Mouse (Mus musculus) hindbrain, postnatal 0 days (tissue): ENCODE results near the gene Inka1. TPM values are rescaled to one million over a fixed set of nuclear protein-coding genes. Genes with fewer than 3 reads are reported as not detected.

Source experiments
- ATAC-seq: fragments of 200-750 bp; cut with Nextera tagmentation; 2 replicates; pipeline ENCODE4 v1.8.0; 2017; ENCODE audit warnings: mild to moderate bottlenecking, moderate TSS enrichment, moderate library complexity
- DNase-seq: peaks from one replicate; pipeline ENCODE4 v3.0.0-alpha.2; 2015; ENCODE audit warnings: low spot score
- H3K27ac ChIP-seq: fragments of 300-500 bp; sonication (generic); 2 replicates; pipeline ENCODE4 v1.5.1; 2014; ENCODE audit warnings: mild to moderate bottlenecking
- H3K27me3 ChIP-seq: fragments of 300-500 bp; sonication (generic); 2 replicates; pipeline ENCODE4 v1.6.1; 2014; ENCODE audit warnings: low read length, mixed read lengths; ENCODE audit not compliant: insufficient read depth
- H3K36me3 ChIP-seq: fragments of 300-500 bp; sonication (generic); 2 replicates; pipeline ENCODE4 v1.6.1; 2014; ENCODE audit warnings: low read length, mixed read lengths; ENCODE audit not compliant: insufficient read depth
- H3K4me1 ChIP-seq: fragments of 300-500 bp; sonication (generic); 2 replicates; pipeline ENCODE4 v1.6.1; 2014; ENCODE audit warnings: antibody characterized with exemption, low read length, mixed read lengths; ENCODE audit not compliant: insufficient read depth
- H3K4me2 ChIP-seq: fragments of 300-500 bp; sonication (generic); 2 replicates; pipeline ENCODE4 v1.6.1; 2014; ENCODE audit warnings: low read depth, mild to moderate bottlenecking, low read length, moderate library complexity, mixed read lengths
- H3K4me3 ChIP-seq: fragments of 300-500 bp; sonication (generic); 2 replicates; pipeline ENCODE4 v1.5.1; 2014; ENCODE audit warnings: low read length
- H3K9ac ChIP-seq: fragments of 300-500 bp; sonication (generic); replicated peaks from 2 replicates; pipeline ENCODE4 v1.6.1; 2014; ENCODE audit warnings: mild to moderate bottlenecking, low read length, moderate library complexity, mixed read lengths
- H3K9me3 ChIP-seq: fragments of 300-500 bp; sonication (generic); 2 replicates; pipeline ENCODE4 v1.6.1; 2016; ENCODE audit warnings: low read length, mixed read lengths
- CTCF ChIP-seq: IDR thresholded peaks from 2 replicates; pipeline ENCODE4 v1.5.1; 2016; ENCODE audit warnings: antibody characterized with exemption, control low read depth, low read depth
- WGBS: fragments of 180-500 bp; shearing (Covaris S2); extraction: QIAGEN DNeasy Blood & Tissue Kit; methylation state at CpG from one replicate; pipeline ENCODE4 v1.1.7; 2014; 5-methylcytosine and 5-hydroxymethylcytosine counted together
- polyA plus RNA-seq: library from polyadenylated mRNA; unstranded; fragments of >200 nt; fragmentation: Nextera tagmentation; extraction: Ambion mirVana; gene quantifications from 2 replicates; pipeline ENCODE4 v1.2.1, GENCODE M21; 2015
- total RNA-seq: library from RNA; depleted of rRNA; stranded (reverse); fragments of >200 nt; gene quantifications from 2 replicates; pipeline ENCODE4 v1.2.3, GENCODE M21; 2014

Inka1 gene
- total and polyA plus RNA-seq, 2 experiments from 2014 or later = 7.3 to 18.0 TPM

DNA sequence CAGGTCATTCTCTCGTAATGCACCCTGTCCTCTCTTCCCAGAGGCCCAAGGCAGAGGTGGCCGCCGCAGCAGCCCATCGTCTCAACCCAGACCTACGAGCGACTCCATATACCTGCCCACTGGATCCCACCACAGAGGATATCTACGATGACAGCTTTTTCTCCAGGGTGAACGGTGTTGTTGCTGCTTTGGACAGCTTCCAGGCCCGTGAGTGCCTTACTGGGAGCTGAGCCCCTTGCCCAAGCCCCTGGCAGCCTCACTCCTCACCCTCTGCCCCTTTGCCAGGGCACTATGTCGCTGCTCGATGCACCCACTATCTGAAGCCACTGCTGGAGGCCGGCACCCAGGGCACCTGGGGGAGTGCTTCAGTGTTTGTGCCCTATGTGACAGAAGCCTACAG is 6.9 kb downstream of the Inka1 start:
- H3K4me3 ChIP-seq = no peak overlapping the region
- no peak overlapping the region for H3K9ac ChIP-seq
- peaks cover 10% of the 10 kb centered on the region; the same call in 1 of the 2 replicates for H3K4me1 ChIP-seq
- no peak overlapping the region for H3K4me2 ChIP-seq
- H3K36me3 ChIP-seq = no peaks in the 10 kb centered on the region
- no peak for DNase-seq
- H3K27ac ChIP-seq = no peak overlapping the region
- no peaks in the 10 kb centered on the region for H3K27me3 ChIP-seq
- no peaks in the 10 kb centered on the region for H3K9me3 ChIP-seq
- 86% methylated on average over 12 of the region's 12 CpGs for WGBS
- ATAC-seq = no peak
- TF ChIP-seq CTCF = no peak

DNA sequence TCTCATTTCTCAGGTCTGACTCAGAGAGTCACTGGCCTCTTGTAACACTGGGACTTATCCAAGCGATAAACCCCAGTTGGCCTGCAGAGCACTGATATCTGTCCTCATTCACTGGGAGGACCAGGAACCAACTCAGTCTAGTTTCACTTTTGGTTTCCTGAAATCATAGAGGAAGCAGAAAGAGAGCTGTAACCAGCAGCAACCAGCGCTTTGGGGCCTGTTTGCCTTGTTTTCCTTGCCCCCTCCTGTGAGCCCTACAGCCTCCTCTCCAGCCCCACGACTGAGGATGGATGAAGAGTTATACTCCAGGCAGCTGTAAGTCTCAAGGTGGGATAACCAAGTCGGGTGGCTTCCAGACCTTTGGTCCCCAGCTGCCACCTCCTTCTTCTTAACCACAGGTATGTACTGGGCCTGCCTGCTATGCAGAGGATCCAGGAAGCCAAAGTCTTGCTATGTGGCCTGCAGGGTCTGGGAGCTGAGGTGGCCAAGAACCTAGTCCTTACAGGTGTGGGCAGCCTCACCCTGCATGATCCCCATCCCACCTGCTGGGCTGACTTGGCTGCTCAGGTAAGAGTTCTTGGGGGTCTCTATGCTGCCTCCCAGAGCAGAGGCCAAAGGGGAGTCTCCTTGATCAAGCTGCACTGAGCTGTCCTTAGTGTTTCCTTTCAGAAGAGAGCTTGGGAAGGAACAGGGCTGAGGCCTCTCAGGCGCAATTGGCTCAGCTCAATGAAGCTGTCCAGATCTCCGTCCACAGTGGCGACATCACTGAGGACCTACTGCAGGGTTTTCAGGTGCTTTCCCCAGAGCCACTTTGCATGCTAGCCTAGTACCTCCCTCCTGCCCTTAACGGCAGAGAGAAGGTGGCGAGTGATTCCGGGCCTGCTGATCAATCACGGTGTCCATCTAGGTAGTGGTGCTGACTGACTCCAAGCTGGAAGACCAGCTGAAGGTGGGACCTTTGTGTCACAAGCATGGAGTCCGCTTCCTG is 10.0 kb downstream of the Inka1 start, which contains the start of gene Uba7:
Gene Uba7 (plus strand): TSS at position 107 of the 988 bp plus-strand sequence.
- H3K27me3 ChIP-seq = no peaks in the 10 kb centered on the region
- 0 out of 2 replicates have a peak within 1 kb of the TSS, but pooled peaks have one; percentile 18 for H3K4me2 ChIP-seq
- no peak within 1 kb of the TSS for H3K27ac ChIP-seq
- ATAC-seq (no peak), DNase-seq (no peak)
- TF ChIP-seq CTCF = no peak
- no peaks in the 10 kb centered on the region for H3K9me3 ChIP-seq
- no peak within 1 kb of the TSS for H3K4me3 ChIP-seq
- WGBS = 77% methylated on average over 12 of the region's 12 CpGs
- no peaks in the 10 kb centered on the region for H3K4me1 ChIP-seq
- H3K9ac ChIP-seq = no peak within 1 kb of the TSS
- no peaks in the 10 kb centered on the region for H3K36me3 ChIP-seq

DNA sequence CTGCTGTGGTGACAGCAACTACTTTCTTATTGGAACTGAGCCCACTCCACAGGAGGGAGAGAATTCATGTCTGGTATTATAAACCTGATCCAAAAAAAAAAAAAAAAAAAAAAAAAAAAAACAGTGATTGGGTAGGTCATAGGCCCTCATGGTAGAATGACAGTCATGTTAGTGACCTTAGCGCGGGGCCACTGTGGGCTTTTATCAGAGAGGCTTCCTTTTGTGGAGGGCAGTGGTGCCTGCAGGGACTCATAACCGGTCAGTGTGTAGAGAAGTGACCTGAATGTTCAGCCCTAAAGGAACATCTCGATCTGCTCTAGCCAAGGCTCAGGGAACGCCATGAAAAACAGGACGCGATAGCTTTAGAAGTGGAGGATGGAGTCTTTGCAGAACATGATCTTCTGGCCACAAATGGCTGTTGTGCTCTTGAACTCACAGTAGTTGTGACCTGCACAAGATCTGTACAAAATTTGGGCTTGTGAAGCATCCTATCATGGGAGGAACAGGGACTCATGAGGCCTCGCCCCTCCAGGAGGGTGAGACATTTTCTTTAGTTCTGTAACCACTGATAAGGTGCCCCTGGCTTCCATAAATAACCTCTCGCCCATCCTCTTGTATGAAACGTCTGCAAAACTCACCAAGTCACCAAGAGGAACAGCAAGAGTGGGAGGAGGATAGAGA is 11.0 kb downstream of the Inka1 start:
- TF ChIP-seq CTCF = no peak
- H3K4me1 ChIP-seq = no peaks in the 10 kb centered on the region
- H3K4me3 ChIP-seq = no peak overlapping the region
- ATAC-seq (no peak), DNase-seq (no peak)
- no peak overlapping the region for H3K9ac ChIP-seq
- H3K36me3 ChIP-seq = no peaks in the 10 kb centered on the region
- H3K27ac ChIP-seq = no peak overlapping the region
- H3K4me2 ChIP-seq = no peak overlapping the region
- no peaks in the 10 kb centered on the region for H3K9me3 ChIP-seq
- no peaks in the 10 kb centered on the region for H3K27me3 ChIP-seq
- WGBS = 83% methylated on average over 10 of the region's 10 CpGs

DNA sequence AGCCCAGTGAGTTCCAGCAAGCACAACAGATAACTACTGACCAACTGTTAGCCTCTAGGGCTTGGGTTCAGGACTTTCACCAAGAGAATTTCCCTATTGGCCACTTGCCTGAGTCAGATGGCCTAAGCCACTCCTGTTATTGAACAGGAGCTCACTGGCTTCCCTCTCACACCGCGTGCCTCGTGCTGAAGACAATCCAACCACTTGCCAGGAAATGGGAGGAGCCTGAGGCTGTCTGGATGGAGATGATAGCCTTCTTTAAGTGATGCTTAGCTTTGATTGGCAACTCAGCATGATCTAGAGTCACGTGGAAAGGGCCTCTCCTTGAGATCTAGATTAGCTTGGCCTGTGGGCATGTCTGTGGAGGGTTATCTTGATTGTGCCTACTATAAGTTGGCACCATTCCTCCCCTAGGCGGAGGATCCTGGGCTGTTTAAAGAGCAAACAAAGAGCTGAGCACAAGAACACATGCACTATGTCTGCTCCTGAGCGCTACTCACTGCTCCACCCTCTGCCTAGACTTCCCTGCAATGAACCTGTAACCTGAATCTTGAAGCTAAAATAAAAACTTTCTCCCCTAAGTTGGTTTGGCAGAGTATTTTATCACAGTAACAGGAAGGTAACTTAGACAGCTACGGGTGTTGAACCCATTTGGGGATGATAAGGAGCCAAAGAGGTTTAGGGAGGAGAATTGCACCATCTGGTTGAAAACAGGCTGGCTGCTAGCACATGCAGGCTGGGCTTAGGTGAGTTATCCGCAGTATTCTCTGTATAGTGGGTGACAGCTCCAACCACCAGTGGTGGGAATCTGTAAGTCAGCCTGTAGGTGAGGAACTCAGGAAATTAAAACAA is 13.8 kb downstream of the Inka1 start:
- H3K27ac ChIP-seq = no peak overlapping the region
- no peak for DNase-seq
- 81% methylated on average over 8 of the region's 8 CpGs for WGBS
- H3K9me3 ChIP-seq = no peaks in the 10 kb centered on the region
- no peak overlapping the region for H3K4me3 ChIP-seq
- H3K4me2 ChIP-seq = no peak overlapping the region
- ATAC-seq = no peak
- no peaks in the 10 kb centered on the region for H3K36me3 ChIP-seq
- no peaks in the 10 kb centered on the region for H3K27me3 ChIP-seq
- H3K9ac ChIP-seq = no peak overlapping the region
- TF ChIP-seq CTCF = no peak
- no peaks in the 10 kb centered on the region for H3K4me1 ChIP-seq

DNA sequence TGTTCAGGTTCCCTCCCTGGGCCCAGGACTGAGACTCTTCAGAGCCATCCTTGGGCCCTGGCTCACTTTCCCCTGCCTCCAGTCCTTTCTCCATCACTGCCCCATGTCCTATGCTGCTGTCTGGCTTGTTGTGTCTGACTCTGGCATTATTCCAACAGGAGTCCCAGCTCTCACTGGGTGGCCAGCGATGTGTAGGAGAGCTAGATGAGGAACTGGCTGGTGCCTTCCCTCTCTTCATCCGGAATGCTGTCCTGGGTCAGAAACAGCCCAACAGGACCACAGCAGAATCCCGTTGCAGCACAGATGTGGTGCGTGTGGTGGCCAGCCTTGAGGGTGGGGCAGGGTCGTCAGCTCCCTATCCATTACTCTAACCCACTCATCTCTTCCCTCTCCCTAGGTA is 15.4 kb downstream of the Inka1 start:
- Histone ChIP-seq H3K27me3 (no peaks in the 10 kb centered on the region), H3K9ac (no peak overlapping the region), H3K4me3 (no peak overlapping the region), H3K27ac (no peak overlapping the region), H3K36me3 (no peaks in the 10 kb centered on the region), H3K4me1 (no peaks in the 10 kb centered on the region), H3K4me2 (no peak overlapping the region), H3K9me3 (no peaks in the 10 kb centered on the region)
- no peak for TF ChIP-seq CTCF
- ATAC-seq = no peak
- no peak for DNase-seq
- WGBS = 90% methylated on average over 5 of the region's 5 CpGs

DNA sequence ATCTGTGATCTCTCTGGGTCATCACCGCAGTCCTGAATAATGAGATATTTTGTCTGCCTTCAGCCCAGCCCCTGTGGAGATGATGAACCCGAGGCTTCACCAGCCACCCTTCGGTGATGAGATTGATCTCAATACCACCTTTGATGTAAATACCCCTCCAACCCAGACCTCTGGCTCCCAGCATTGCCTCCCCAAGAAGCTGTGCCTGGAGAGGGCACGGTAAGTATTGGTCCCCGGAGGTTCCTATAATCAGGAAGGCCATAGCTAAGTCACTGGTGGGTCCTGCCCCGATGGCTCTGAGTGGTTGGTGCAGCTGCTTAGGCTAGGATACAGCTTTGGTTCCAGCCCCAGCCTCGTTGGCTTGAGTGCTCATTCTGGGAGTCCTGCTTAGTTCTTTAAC is 17.1 kb downstream of the Inka1 start:
- Histone ChIP-seq H3K4me3 (no peak overlapping the region), H3K9ac (no peak overlapping the region), H3K9me3 (no peaks in the 10 kb centered on the region), H3K27ac (no peak overlapping the region), H3K27me3 (no peaks in the 10 kb centered on the region), H3K4me1 (no peaks in the 10 kb centered on the region), H3K36me3 (no peaks in the 10 kb centered on the region), H3K4me2 (no peak overlapping the region)
- ATAC-seq = no peak
- TF ChIP-seq CTCF = no peak
- WGBS = 94% methylated on average over 7 of the region's 7 CpGs
- no peak for DNase-seq
